Mouse (Mus musculus): Measurements from ENCODE around the gene Rpl31.

- TF ChIP-seq GATA1 (IDR thresholded peaks at IDR 0.05; ENCODE audit: low read length) (no peak), TAL1 (IDR thresholded peaks at IDR 0.05; ENCODE audit: low read length) (no peak)
Measured at GRCm38 (mm10) chr1:39388163-39388562, 20.5 kb downstream of the Rpl31 start.
